ENCODE assay signal across 12 mouse cellular contexts in genomic region chr9:47384185-47384854, GRCm38 (mm10).
DNase-seq lines count a peak whose midpoint lies in the region; ATAC-seq and TF ChIP-seq lines count a peak whose summit lies in the region.
"Had no signal": no experiment of that assay in that cellular context is flagged by ENCODE, and none has a peak within 500 bp of the region (broad histone marks: within the 10 kb centered on the region; RNA-seq: fewer than 3 reads in every experiment).

No protein-coding gene starts in this region.

- no peak for TF ChIP-seq CTCF in intestine, postnatal 0 days (IDR thresholded peaks at IDR 0.05; ENCODE audit: low read depth)

- no peak overlapping the region for H3K4me3 ChIP-seq in intestine, embryonic 16.5 days (ENCODE audit: low read length)
- H3K4me3 ChIP-seq in intestine, postnatal 0 days (ENCODE audit: low read depth, low read length): no peak overlapping the region
- H3K4me3 ChIP-seq in forebrain, embryonic 12.5 days (replicated peaks): no peak overlapping the region
- no peak overlapping the region for H3K4me3 ChIP-seq in limb, embryonic 11.5 days (ENCODE audit: low read depth, low read length)
- H3K4me3 ChIP-seq: erythroblast, embryonic 14.5 days; heart, adult 2 months had no signal

- no peak overlapping the region for H3K4me2 ChIP-seq in intestine, embryonic 16.5 days (ENCODE audit: low read depth, low read length)
- H3K4me2 ChIP-seq in intestine, postnatal 0 days (replicated peaks; ENCODE audit: low read depth): no peak overlapping the region
- no peak overlapping the region for H3K4me2 ChIP-seq in forebrain, embryonic 12.5 days
- H3K4me2 ChIP-seq in limb, embryonic 11.5 days (ENCODE audit: low read depth, severe bottlenecking): no peak overlapping the region

- 46% methylated on average over 4 of the region's 4 CpGs for WGBS in intestine, embryonic 16.5 days
- 49% methylated on average over 4 of the region's 4 CpGs for WGBS in intestine, postnatal 0 days
- WGBS in forebrain, embryonic 12.5 days: 35% methylated on average over 4 of the region's 4 CpGs
- WGBS in limb, embryonic 11.5 days: 15% methylated on average over 4 of the region's 4 CpGs

- H3K9ac ChIP-seq in intestine, embryonic 16.5 days (ENCODE audit: low read depth, low read length): no peak overlapping the region
- no peak overlapping the region for H3K9ac ChIP-seq in intestine, postnatal 0 days (ENCODE audit: low read depth, low read length)
- H3K9ac ChIP-seq in forebrain, embryonic 12.5 days: no peak overlapping the region
- H3K9ac ChIP-seq in limb, embryonic 11.5 days (ENCODE audit: low read length): no peak overlapping the region

- H3K27ac ChIP-seq in intestine, embryonic 16.5 days (ENCODE audit: low read length): 0 out of 2 replicates have a peak overlapping the region, but pooled peaks have one; percentile 1
- H3K27ac ChIP-seq in intestine, postnatal 0 days (ENCODE audit: low read depth, low read length): no peak overlapping the region
- H3K27ac ChIP-seq in forebrain, embryonic 12.5 days: peak overlapping the region; percentile 59
- no peak overlapping the region for H3K27ac ChIP-seq in limb, embryonic 11.5 days (replicated peaks; ENCODE audit: low read depth, low read length)
- H3K27ac ChIP-seq: heart, adult 2 months had no signal

- peak; percentile 86 for DNase-seq in MN1 (ENCODE audit: low spot score)
- peak; percentile 55 for DNase-seq in limb, embryonic 11.5 days (ENCODE audit: low spot score)
- DNase-seq in spleen, adult 18-20 months: no peak
- no peak for DNase-seq in thymus, postnatal 4 days
- DNase-seq: heart, adult 2 months; kidney, adult 2 months; lung, postnatal 4 days had no signal

- H3K27me3 ChIP-seq in intestine, embryonic 16.5 days (replicated peaks; ENCODE audit: control insufficient read depth, insufficient read depth, low read length): no peaks in the 10 kb centered on the region
- H3K27me3 ChIP-seq in intestine, postnatal 0 days (replicated peaks; ENCODE audit: control insufficient read depth, insufficient read depth, low read length): no peaks in the 10 kb centered on the region
- H3K27me3 ChIP-seq in forebrain, embryonic 12.5 days: peaks cover 15% of the 10 kb centered on the region; the same call in 1 of the 2 replicates
- H3K27me3 ChIP-seq in limb, embryonic 11.5 days (ENCODE audit: control insufficient read depth, insufficient read depth, low read length): no peaks in the 10 kb centered on the region

- H3K9me3 ChIP-seq in intestine, embryonic 16.5 days (ENCODE audit: control insufficient read depth, low read length): no peaks in the 10 kb centered on the region
- H3K9me3 ChIP-seq in intestine, postnatal 0 days (ENCODE audit: control insufficient read depth): no peaks in the 10 kb centered on the region
- H3K9me3 ChIP-seq in forebrain, embryonic 12.5 days: no peaks in the 10 kb centered on the region
- no peaks in the 10 kb centered on the region for H3K9me3 ChIP-seq in limb, embryonic 11.5 days (ENCODE audit: control insufficient read depth, low read length)

- H3K36me3 ChIP-seq in intestine, embryonic 16.5 days (ENCODE audit: control insufficient read depth, insufficient read depth, low read length): no peaks in the 10 kb centered on the region
- H3K36me3 ChIP-seq in intestine, postnatal 0 days (ENCODE audit: control insufficient read depth, insufficient read depth): no peaks in the 10 kb centered on the region
- H3K36me3 ChIP-seq in forebrain, embryonic 12.5 days (replicated peaks): no peaks in the 10 kb centered on the region
- no peaks in the 10 kb centered on the region for H3K36me3 ChIP-seq in limb, embryonic 11.5 days (ENCODE audit: control insufficient read depth, insufficient read depth, low read length)

- no peak for ATAC-seq in intestine, embryonic 16.5 days
- no peak for ATAC-seq in intestine, postnatal 0 days
- ATAC-seq in forebrain, embryonic 12.5 days (ENCODE audit: low FRiP score): peak; percentile 69
- no peak for ATAC-seq in limb, embryonic 11.5 days (ENCODE audit: insufficient number of reproducible peaks, low FRiP score, low TSS enrichment, low read depth)
- ATAC-seq in inflammation-experienced regulatory T-cells, adult 6 months: no peak

- H3K4me1 ChIP-seq in intestine, embryonic 16.5 days (ENCODE audit: control insufficient read depth, insufficient read depth, low read length): no peaks in the 10 kb centered on the region
- no peaks in the 10 kb centered on the region for H3K4me1 ChIP-seq in intestine, postnatal 0 days (replicated peaks; ENCODE audit: control insufficient read depth, insufficient read depth, low read length)
- H3K4me1 ChIP-seq in forebrain, embryonic 12.5 days: peaks cover 30% of the 10 kb centered on the region
- H3K4me1 ChIP-seq in limb, embryonic 11.5 days (ENCODE audit: control insufficient read depth, insufficient read depth, low read length): peaks cover 9% of the 10 kb centered on the region

Comparison
In these comparisons a context has a peak if more than half of its experiments do, and no peak if none do; other contexts are left out.
1. H3K27ac ChIP-seq: peak in intestine, embryonic 16.5 days (single experiment) and forebrain, embryonic 12.5 days (single experiment); none in intestine, postnatal 0 days (single experiment) and limb, embryonic 11.5 days (single experiment).
2. DNase-seq: peak in MN1 (single experiment) and limb, embryonic 11.5 days (single experiment); none in spleen, adult 18-20 months (0 of 2) and thymus, postnatal 4 days (single experiment).